Mouse (Mus musculus): ENCODE results near the gene Spock2.

Spock2 gene

GRCm38 (mm10) chr10:60106146-60106530, at the start of gene Spock2:
Gene Spock2, plus strand, starts transcription at chr10:60106219.
- peak; percentile 4 for DNase-seq

- peak; percentile 23 for DNase-seq
Observed at GRCm38 (mm10) chr10:60062173-60062572, 43.8 kb upstream of the Spock2 start.

DNA sequence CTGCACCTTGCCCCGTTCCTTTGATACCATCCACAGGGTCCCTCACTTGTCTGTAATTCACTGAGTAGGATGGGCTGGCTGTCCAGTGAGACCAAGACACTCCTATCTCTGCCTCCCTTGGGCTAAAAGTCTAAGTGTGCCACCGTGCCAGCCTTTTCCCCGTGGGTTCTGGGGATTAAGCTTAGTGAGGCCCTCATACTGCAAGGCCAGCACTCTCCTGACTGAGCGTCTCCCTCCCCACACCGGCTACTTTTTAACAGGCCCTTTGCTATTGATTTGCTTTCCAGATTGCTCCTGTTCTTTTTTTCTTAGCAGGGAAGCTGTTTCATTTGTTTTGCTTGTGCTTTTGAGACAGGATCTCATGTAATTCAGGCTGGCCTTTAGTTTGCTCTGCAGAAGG, 43.1 kb upstream of the Spock2 start:
- peak; percentile 29 for DNase-seq

GRCm38 (mm10) chr10:60066524-60066923, 39.5 kb upstream of the Spock2 start:
- DNase-seq: peak; percentile 56

DNA sequence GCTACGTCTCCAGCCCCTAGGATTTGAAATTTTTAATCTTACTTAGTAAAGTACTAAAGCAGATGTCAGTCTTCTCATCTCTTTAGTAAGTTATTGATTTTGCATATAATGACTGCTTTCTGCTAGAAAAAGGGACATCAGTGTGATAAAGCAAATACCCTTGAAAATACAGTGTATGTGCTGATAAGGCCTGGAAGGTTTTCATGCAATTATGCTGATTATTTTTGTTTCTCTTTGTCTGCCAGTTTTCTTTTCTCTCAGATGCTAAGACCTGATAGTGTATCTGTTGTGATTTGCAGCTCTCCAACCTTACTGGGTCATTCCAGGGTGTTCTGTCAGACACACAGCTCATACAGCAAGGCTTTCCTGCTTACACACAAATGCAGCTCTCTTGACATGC, 30.9 kb upstream of the Spock2 start:
- no peak for DNase-seq

GRCm38 (mm10) chr10:60077226-60077625, 28.8 kb upstream of the Spock2 start:
- no peak for DNase-seq

DNA sequence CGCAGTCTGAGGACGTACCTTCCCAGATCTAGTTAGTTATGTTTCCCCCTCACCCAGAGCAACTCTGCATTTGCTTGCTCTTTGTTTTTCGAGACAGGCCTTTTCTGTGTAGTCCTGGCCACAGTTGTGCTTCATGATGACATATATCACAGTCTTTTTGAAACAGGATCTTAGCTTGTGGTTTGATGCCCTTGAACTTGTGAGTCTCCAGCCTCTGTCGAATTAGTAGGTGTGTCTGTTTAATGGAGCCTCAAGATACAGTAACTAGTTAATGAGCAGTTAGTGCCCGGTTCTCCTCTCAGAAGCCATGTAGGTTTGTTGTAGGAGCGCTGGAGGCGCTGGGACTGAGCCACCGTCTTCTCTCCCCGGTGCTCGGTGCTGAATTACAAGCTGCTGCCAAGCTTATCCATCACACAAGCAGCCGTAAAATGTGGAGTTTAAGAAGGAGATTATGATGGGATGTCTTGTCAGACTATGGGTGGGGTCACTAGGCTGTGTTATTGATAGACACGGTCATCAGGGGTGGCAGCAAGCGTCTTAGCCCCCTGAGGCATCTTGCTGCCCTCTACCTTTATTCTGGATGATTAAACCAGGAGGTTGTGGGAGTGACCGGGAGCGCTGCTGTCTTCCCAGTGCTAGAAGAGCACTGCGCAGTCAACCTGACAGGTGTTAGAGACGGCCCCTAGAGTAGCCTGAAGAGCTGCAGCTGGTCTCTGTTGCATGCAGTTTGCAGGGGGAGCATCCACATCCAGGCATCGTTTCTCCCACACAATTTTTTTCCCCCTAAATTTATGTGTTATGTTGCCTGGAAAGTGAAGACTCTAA, 28.1 kb upstream of the Spock2 start:
- DNase-seq: no peak

- no peak for DNase-seq
Observed at GRCm38 (mm10) chr10:60078561-60078917, 27.5 kb upstream of the Spock2 start.

DNA sequence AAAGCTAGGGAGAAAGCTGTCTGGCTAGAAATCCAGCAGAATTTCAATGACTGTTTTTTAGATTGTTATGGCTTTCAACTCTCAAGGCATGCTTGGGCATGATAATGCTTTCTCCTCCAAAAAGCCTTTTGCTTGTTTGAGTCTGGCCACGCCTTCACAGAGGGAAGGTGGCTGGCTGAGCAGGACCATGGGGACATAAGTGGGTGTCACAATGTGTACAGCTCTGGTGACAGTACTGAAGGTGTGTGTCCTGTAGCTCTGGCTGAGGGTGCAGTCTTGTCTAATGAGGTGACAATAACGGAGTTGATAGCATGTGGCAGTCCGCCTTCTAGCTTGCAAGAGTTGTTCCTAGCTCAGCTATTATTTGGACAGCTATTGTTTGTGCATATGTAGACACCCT, 25.8 kb upstream of the Spock2 start:
- DNase-seq: peak; percentile 6

DNA sequence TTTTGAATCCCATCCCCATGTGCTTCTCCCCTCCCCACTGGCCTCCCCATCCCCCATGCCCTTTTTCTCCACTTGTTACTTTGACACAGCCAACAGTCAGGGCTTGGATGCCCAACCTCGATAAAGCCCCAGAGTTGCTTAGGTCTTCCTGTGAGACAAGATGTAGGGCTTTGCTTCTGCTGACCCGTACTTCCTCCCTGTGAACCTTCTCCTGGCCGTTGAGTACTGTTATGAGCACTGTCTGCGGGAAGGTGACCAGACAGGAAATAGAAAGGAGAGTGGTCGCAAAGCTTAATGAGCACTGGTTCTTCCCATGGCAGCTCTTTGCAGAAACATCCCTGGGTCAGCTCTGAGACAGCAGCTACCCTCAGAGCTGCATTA, 25.4 kb upstream of the Spock2 start:
- no peak for DNase-seq

- peak; percentile 61 for DNase-seq
Observed at GRCm38 (mm10) chr10:60080982-60081825, 24.8 kb upstream of the Spock2 start.

GRCm38 (mm10) chr10:60081905-60082304, 24.1 kb upstream of the Spock2 start:
- peak; percentile 44 for DNase-seq

GRCm38 (mm10) chr10:60084065-60084464, 22.0 kb upstream of the Spock2 start:
- no peak for DNase-seq

DNA sequence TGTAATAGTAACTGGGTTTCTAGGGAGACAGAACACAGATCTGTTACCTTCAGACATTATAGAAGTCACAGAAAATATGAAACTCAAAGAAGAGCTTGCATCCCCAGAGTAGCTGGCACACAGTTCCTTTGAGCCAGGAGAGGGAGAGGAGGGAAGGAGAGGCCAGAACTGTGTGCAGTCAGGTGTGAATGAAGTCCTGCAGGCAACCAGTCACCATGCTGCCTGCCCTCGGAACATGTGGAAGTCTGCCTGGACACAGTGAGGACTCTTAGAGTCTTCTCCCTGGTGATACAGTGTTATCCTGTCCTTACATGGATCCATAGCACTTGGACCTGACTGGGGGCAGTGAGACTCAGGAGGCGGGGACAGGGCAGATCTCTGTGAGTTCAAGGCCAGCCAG, 13.7 kb upstream of the Spock2 start:
- no peak for DNase-seq

- DNase-seq: no peak
Observed at GRCm38 (mm10) chr10:60093751-60094150, 12.3 kb upstream of the Spock2 start.

DNA sequence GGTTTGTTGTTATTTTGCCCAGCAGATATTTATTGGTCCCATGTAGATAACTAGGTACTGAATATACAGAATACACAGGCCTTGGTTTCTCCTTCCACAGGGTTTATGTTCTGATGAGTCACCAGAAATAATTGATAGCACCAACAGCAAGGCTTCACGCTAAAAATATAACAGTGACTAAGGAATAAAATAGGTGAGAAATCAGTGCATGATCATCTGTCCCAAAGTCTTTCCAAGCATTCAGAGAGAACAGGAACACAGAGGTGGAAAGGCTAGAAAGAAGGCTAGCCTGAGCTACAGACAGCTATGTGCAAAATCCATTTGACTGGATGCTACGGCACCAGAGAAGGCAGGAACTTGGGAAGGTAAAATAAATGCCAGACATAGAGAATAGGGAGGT, 10.5 kb upstream of the Spock2 start:
- DNase-seq: no peak

GRCm38 (mm10) chr10:60096302-60096701, 9.7 kb upstream of the Spock2 start:
- DNase-seq: no peak

DNA sequence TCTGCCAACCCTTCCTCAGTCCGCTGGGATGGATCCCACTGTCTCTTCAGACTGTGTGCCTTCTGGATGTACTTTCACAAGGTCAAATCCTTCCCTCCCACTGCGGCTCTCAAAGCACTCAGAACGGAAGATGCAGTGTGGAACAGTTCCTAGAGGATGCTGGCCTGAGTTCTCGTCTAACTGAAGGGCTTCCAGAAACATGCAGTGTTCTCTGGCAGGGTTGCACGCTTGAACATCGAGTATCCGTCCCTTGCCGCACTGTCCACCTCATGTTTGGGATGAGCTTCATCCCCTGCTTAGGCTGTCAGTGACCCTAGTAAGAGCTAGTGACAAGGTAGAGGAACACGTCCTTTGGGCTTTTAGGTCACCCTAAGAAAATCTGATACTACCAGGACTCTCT, 8.9 kb upstream of the Spock2 start:
- DNase-seq: no peak

DNA sequence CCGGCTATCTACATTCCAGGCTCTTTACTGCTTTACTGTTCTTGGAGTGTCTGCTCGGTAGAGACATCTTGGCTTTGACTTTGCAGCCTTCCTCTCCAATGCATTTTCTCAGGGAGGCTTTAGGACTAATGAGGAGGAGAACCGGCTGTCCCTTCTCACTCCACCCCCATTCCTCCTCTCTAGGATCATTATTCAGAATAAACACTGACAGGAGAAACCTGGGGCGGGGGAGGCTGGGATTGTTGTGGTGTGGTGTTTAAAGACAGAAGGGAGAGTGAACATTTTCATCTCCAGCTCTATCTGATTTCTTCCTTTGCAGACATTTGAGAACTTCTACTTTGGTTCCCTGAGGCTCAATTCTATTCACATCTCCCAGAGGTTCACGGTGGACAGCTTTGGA, 8.2 kb upstream of the Spock2 start:
- DNase-seq: no peak

- DNase-seq: no peak
Observed at GRCm38 (mm10) chr10:60105391-60106145, 451 bp upstream of the Spock2 start.

DNA sequence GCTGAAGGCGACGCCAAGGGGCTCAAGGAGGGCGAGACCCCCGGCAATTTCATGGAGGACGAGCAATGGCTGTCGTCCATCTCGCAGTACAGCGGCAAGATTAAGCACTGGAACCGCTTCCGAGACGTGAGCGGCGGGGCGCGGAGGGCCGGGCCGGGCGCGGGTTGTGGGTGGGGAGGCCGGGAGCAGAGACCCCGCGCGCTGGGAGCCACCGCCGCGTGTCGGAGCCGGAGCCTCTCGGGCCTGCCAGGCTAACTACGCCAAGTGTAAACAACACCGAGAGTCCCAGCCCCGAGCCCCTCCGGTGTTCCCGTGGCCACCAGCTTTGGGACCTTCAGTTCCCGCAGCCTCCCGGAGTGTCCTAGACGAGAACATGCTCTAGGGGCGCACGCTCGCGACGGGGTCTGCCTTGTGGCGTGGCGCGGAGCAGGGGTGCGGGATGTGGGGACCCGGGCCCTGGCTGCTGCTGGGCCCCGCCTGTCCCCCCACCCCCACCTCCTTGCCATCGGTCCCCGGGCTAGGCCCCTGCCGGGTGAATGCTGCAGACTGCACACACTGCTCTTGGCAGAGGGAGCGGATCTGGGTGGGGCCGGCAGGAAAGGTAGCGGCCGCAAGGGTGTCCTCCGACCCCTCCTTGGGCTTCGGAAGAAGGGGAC, 640 bp downstream of the Spock2 start:
- DNase-seq: peak; percentile 25

DNA sequence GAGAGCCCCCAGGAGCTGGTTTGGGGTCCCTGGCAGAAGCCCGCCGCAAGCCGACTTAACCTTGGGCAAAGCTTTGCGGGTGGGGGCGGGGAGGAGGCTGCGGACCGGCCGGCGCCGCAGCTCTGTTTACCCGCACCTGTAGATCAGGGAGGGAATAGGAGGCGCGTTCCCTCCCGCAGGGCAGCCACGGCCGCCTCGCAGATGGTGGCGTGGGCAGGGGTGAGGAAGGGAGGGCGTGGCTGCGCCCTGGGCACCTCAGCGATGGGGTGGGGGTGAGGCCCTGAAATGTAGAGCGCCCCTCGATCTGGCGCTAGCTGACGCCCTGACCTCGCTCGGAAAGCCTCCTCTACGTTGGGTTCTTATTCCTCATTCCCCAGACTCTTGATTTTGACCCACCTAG, 1.4 kb downstream of the Spock2 start:
- no peak for DNase-seq
